Mouse (Mus musculus): Measurements from ENCODE around the gene Stn1.

- TF ChIP-seq POLR2A (IDR thresholded peaks at IDR 0.05; ENCODE audit: insufficient read depth, low read depth, low read length) (no peak), CTCF (IDR thresholded peaks at IDR 0.05) (no peak), EP300 (IDR thresholded peaks at IDR 0.05; ENCODE audit: insufficient read depth, low read depth, low read length) (no peak)
Measured at GRCm38 (mm10) chr19:47534131-47534530, 3.2 kb downstream of the Stn1 start.

All from heart, adult 2 months (tissue).